Mouse (Mus musculus) stomach, embryonic 16.5 days (tissue): Measurements from ENCODE around the gene Espl1. TPM values are rescaled to one million over a fixed set of nuclear protein-coding genes. Genes with fewer than 3 reads are reported as not detected.
A peak's percentile ranks its signal among the peaks of the same experiment; 100 is the strongest.

ENCODE experiments used
- ATAC-seq: fragments of 200-750 bp; cut with Nextera tagmentation; 2 replicates; pipeline ENCODE4 v1.8.0; 2017; ENCODE audit warnings: moderate number of reproducible peaks, moderate TSS enrichment; ENCODE audit not compliant: insufficient read depth, low FRiP score
- H3K27ac ChIP-seq: fragments of 300-500 bp; sonication (generic); 2 replicates; pipeline ENCODE4 v1.5.1; 2014; ENCODE audit warnings: low read length
- H3K27me3 ChIP-seq: fragments of 300-500 bp; sonication (generic); 2 replicates; pipeline ENCODE4 v1.6.1; 2014; ENCODE audit warnings: low read length, control low read depth, mixed read lengths; ENCODE audit not compliant: control insufficient read depth, insufficient read depth
- H3K36me3 ChIP-seq: fragments of 300-500 bp; sonication (generic); 2 replicates; pipeline ENCODE4 v1.6.1; 2014; ENCODE audit warnings: low read length; ENCODE audit not compliant: control insufficient read depth, insufficient read depth
- H3K4me1 ChIP-seq: fragments of 300-500 bp; sonication (generic); 2 replicates; pipeline ENCODE4 v1.6.1; 2014; ENCODE audit warnings: low read length, control low read depth, mixed read lengths; ENCODE audit not compliant: control insufficient read depth, insufficient read depth
- H3K4me2 ChIP-seq: fragments of 300-500 bp; sonication (generic); 2 replicates; pipeline ENCODE4 v1.6.1; 2014; ENCODE audit warnings: low read depth, low read length, mixed read lengths
- H3K4me3 ChIP-seq: fragments of 300-500 bp; sonication (generic); replicated peaks from 2 replicates; pipeline ENCODE4 v1.5.1; 2014; ENCODE audit warnings: mild to moderate bottlenecking, low read length
- H3K9ac ChIP-seq: fragments of 300-500 bp; sonication (generic); 2 replicates; pipeline ENCODE4 v1.6.1; 2014; ENCODE audit warnings: low read length
- H3K9me3 ChIP-seq: fragments of 300-500 bp; sonication (generic); replicated peaks from 2 replicates; pipeline ENCODE4 v1.6.1; 2016; ENCODE audit warnings: low read length, control low read depth; ENCODE audit not compliant: control insufficient read depth
- WGBS: fragments of 180-500 bp; shearing (Covaris S2); extraction: QIAGEN DNeasy Blood & Tissue Kit; methylation state at CpG from one replicate; pipeline ENCODE4 v1.1.7; 2014; 5-methylcytosine and 5-hydroxymethylcytosine counted together
- polyA plus RNA-seq: library from polyadenylated mRNA; unstranded; fragments of >200 nt; fragmentation: Nextera tagmentation; extraction: Ambion mirVana; gene quantifications from 2 replicates; pipeline ENCODE4 v1.2.1, GENCODE M21; 2015

Espl1 gene
- polyA plus RNA-seq, 1 experiment from 2014 or later, result 17.9 TPM

DNA sequence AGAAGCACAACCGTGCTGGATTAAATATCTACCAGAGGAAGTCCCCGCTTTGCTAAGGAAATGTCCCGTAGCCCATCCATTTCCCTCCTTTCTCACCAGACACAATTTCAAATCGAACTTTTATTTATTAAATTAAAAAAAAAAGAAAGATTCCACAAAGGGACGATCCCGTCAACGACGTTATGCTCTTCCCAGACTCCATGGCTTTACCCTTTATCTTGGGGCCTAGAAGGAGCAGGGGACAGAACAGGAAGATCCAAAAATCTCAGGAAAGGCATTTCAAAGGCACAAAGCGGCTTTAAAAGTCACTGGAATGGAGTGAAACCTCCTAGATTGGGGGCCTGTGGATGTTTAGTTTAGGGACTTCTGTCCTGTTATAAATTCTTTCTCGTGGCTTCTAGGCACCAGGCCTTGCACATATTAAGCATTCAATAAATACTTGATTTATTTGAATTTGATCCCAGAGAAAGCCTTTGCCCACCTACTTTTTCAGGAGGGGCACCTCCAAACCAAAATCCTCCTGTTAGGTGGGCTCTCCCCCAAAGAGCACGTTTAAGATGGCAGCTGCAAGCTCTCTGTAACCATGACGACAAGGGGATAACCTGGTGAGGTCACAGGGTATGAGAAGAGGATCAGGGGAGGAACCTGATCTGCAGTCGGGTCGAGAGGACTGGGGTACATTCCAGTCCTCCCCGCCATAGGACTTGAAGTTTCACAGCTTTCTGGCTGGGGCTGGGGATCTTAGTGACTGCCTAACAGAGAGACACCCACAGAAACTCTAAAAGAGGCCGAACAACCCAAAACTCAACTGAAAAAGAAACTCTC lies 60.6 kb downstream of the Espl1 start:
- Histone ChIP-seq H3K4me1 (peaks cover 11% of the 10 kb centered on the region; the same call in 1 of the 2 replicates), H3K4me2 (peak overlapping the region; percentile 99; the same call in 1 of the 2 replicates), H3K27ac (peak overlapping the region; percentile 77; the same call in 1 of the 2 replicates), H3K4me3 (peak overlapping the region; percentile 63; the same call in 1 of the 2 replicates), H3K9ac (no peak overlapping the region), H3K36me3 (no peaks in the 10 kb centered on the region), H3K27me3 (peaks cover 15% of the 10 kb centered on the region), H3K9me3 (no peaks in the 10 kb centered on the region)
- ATAC-seq, result no peak
- WGBS, result 59% methylated on average over 16 of the region's 16 CpGs

DNA sequence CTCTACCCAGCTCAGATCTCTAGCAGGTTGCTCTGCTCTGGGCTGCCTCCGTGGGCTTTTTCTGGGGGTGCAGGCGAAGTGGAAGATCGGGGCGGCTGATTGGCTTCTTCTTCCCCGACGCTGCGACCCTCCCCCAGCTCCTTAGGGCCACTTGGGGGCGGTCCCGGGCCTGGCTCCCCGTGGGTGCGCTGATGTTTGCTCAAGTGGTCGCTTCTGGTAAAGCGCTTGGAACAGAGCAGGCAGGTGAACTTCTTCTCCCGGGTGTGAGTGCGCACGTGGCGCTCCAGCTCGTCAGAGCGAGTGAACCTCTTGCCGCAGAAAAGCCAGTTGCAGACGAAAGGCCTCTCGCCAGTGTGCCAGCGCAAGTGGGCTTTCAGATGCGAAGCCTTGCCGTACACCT lies 62.1 kb downstream of the Espl1 start:
- no peak overlapping the region for H3K27ac ChIP-seq
- peak overlapping the region; percentile 39 for H3K4me2 ChIP-seq
- no peaks in the 10 kb centered on the region for H3K36me3 ChIP-seq
- 7% methylated on average over 25 of the region's 25 CpGs for WGBS
- no peaks in the 10 kb centered on the region for H3K9me3 ChIP-seq
- H3K27me3 ChIP-seq, result peaks cover 15% of the 10 kb centered on the region
- no peak for ATAC-seq
- peak overlapping the region; percentile 7; the same call in 1 of the 2 replicates for H3K4me3 ChIP-seq
- H3K4me1 ChIP-seq, result peaks cover 22% of the 10 kb centered on the region
- peak overlapping the region; percentile 61 for H3K9ac ChIP-seq

DNA sequence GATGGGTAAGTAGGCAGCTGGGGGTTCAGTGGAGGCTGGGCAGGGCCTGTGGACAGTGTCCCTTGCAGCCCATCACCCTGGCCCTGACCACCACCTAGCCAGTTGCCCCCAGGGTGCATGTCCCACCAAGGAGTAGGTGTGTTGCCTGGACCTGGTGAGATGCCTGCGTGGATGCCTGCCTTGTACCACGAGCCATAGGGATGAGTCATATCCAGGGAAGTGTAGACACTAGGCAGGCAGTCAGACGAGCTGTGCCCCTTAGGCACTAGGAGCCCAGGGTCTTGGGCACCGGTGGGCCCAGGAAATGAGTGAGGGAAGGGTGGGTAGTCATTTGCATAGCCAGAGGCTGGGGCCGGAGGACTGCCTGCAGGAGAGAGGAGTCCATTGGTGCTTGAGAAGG lies 62.8 kb downstream of the Espl1 start:
- Histone ChIP-seq H3K4me2 (no peak overlapping the region), H3K27me3 (peaks cover 15% of the 10 kb centered on the region), H3K9ac (no peak overlapping the region), H3K27ac (no peak overlapping the region), H3K36me3 (no peaks in the 10 kb centered on the region), H3K9me3 (no peaks in the 10 kb centered on the region), H3K4me1 (peaks cover 22% of the 10 kb centered on the region), H3K4me3 (no peak overlapping the region)
- no peak for ATAC-seq
- WGBS, result 35% methylated on average over 5 of the region's 5 CpGs

DNA sequence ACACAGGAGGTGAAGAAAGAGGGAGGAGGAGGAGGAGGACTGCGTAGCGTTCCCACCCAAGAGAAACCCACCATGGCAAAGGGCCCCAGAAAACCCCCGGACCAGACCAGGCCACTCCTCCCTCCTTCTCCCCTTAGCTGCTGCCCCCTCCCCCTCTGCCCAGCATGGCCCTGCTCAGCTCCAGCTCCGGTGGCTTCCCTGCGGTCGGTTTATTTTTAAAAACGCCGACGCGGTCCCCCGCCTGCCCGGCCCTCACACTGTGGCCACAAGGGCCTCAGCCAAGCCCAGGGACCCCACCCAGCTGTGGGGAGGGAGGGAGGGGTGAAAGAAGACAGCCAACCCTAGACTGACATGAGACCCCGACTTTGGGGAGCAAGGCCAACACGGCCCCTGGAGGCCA lies 66.6 kb downstream of the Espl1 start:
- Histone ChIP-seq H3K9ac (peak overlapping the region; percentile 65), H3K27ac (peak overlapping the region; percentile 46; the same call in 1 of the 2 replicates), H3K27me3 (peaks cover 13% of the 10 kb centered on the region), H3K4me2 (peak overlapping the region; percentile 52), H3K4me3 (peak overlapping the region; percentile 29), H3K36me3 (no peaks in the 10 kb centered on the region), H3K4me1 (peaks cover 30% of the 10 kb centered on the region), H3K9me3 (no peaks in the 10 kb centered on the region)
- WGBS, result 9% methylated on average over 14 of the region's 14 CpGs
- ATAC-seq, result peak; percentile 66; the same call in 1 of the 2 replicates

DNA sequence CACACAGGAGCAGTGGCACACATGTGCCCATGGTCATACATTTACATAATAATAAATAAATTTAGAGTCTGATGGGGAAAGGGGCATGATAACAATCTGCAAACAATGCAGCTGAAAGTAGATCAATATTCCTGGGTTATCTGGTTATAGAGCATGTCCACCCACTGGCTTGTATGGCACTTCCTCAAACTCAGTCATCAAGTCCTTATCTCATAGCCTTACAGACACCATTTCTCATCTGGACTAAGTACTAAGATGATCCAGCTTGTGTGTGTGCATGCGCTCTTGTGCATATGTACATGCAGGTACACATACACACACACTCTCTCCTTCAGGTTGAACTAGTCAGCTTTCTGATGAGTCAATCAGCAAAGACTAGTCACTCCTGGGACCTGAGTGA lies 68.6 kb downstream of the Espl1 start:
- ATAC-seq, result no peak
- H3K4me2 ChIP-seq, result no peak overlapping the region
- 92% methylated on average over 1 of the region's 1 CpGs for WGBS

DNA sequence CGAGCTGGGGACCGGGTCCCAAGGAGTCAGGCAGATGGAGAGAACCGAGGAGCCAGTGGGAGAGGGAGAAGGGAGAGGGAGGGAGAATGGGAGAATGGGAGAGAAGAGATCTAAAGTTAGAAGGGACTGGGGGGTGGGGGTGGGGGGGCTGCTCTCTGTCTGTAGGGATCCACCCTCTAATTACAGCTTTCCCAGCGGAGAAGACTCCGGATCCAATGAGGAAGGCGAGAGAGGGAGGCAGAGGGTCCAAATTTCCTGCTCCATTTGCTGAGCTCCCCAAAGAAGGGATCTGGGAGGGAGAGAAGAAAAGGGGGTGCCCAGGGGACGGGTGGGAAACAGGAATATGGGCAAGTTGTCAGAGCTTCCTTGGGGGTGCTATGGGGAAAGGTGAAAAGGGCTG lies 70.2 kb downstream of the Espl1 start:
- H3K27ac ChIP-seq, result no peak overlapping the region
- peak overlapping the region; percentile 46 for H3K4me2 ChIP-seq
- H3K9ac ChIP-seq, result peak overlapping the region; percentile 43
- no peaks in the 10 kb centered on the region; the same call in none of the 2 replicates for H3K27me3 ChIP-seq
- H3K4me1 ChIP-seq, result peaks cover 32% of the 10 kb centered on the region
- WGBS, result 12% methylated on average over 7 of the region's 7 CpGs
- H3K4me3 ChIP-seq, result peak overlapping the region; percentile 33
- H3K9me3 ChIP-seq, result no peaks in the 10 kb centered on the region
- no peak for ATAC-seq
- H3K36me3 ChIP-seq, result no peaks in the 10 kb centered on the region

More for the DNA sequence above, 68.6 kb downstream of the Espl1 start:
- H3K27me3 ChIP-seq, result no peaks in the 10 kb centered on the region; the same call in 1 of the 2 replicates
- no peaks in the 10 kb centered on the region for H3K36me3 ChIP-seq
- H3K27ac ChIP-seq, result no peak overlapping the region
- H3K4me1 ChIP-seq, result peaks cover 21% of the 10 kb centered on the region
- no peak overlapping the region for H3K4me3 ChIP-seq
- H3K9me3 ChIP-seq, result no peaks in the 10 kb centered on the region
- no peak overlapping the region for H3K9ac ChIP-seq

DNA sequence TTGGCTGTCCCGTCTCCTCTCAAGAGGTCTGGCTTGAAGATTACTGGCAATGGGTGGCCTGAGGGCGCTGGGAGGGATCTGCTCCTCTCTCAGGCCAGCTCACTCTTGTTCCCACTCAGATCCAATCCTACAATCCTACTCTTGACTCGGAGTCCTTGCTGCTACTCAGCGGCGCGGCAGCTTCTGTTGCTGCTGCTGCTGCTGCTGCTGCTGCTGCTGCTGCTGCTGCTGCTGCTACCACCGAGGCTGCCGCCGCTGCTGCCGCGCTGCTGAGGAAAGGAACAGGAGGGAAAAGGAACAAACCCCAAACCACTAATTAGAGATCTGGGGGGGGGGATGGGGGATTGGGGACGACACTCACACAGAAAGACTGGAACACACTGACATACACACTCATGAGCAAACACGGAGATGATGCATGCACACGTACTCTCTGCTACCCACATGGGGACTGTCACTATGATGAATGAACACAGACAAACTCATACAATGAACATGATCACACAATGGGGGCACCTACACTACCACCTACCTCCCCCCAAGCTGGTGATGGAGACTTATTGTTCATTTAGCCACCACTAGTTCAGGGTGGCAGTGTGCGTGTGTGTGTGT lies 70.8 kb downstream of the Espl1 start, which contains the start of gene Sp7:
Gene Sp7, minus strand, starts transcription at position 450 of the 612 bp plus-strand sequence.
- no peak for ATAC-seq
- peak within 1 kb of the TSS; percentile 43 for H3K9ac ChIP-seq
- H3K9me3 ChIP-seq, result no peaks in the 10 kb centered on the region
- H3K27ac ChIP-seq, result no peak within 1 kb of the TSS
- H3K27me3 ChIP-seq, result no peaks in the 10 kb centered on the region; the same call in none of the 2 replicates
- no peaks in the 10 kb centered on the region for H3K36me3 ChIP-seq
- WGBS, result 5% methylated on average over 15 of the region's 15 CpGs
- peak within 1 kb of the TSS; percentile 46 for H3K4me2 ChIP-seq
- peak within 1 kb of the TSS; percentile 33 for H3K4me3 ChIP-seq
- peaks cover 32% of the 10 kb centered on the region for H3K4me1 ChIP-seq

DNA sequence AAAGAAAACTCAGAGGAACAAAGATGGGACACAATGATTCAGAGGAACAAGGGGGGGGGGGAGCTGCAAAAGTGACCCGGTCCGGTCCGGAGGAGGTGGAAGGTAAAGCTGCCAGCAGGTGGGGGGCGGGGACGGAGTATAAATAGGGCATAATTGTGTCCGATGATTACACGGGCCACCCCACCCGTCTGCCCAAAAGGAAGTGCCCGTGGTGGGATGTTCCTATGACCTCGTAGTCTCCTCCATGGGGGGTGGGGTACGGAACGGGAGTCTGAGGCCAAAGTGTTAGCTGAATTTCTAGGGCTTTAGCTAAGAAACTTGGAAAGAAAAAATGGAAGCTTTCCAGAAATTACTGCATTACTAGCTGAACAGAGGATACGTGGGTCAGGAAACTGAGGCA lies 73.9 kb downstream of the Espl1 start:
- Histone ChIP-seq H3K27me3 (no peaks in the 10 kb centered on the region; the same call in none of the 2 replicates), H3K9ac (no peak overlapping the region), H3K4me2 (peak overlapping the region; percentile 48), H3K27ac (no peak overlapping the region), H3K4me3 (no peak overlapping the region), H3K9me3 (no peaks in the 10 kb centered on the region), H3K36me3 (no peaks in the 10 kb centered on the region), H3K4me1 (peaks cover 22% of the 10 kb centered on the region)
- WGBS, result 17% methylated on average over 13 of the region's 13 CpGs
- ATAC-seq, result no peak

DNA sequence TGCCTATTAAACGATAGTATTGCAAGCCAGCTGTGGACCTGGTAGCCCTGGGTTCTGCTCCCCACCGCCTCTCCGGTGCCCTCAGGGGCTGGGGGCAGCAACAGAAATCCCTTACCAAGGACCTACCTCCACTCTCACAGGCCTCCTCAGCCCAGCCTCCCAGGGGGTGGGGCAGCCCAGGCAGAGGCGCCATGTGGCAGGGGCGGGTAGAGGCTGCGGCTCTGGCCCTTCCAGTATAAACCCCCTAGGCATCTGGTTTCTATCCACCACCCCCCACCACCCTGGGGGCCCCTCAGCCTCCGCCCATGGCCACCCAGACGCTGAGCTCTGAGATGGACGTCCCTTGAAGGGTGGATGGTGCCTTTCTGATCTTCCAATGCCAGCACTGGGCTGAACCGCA lies 74.7 kb downstream of the Espl1 start:
- WGBS, result 6% methylated on average over 10 of the region's 10 CpGs

More for the DNA sequence above, 74.7 kb downstream of the Espl1 start:
- Histone ChIP-seq H3K27me3 (no peaks in the 10 kb centered on the region; the same call in none of the 2 replicates), H3K4me1 (peaks cover 21% of the 10 kb centered on the region), H3K27ac (peak overlapping the region; percentile 38), H3K9me3 (no peaks in the 10 kb centered on the region), H3K36me3 (no peaks in the 10 kb centered on the region), H3K4me2 (peak overlapping the region; percentile 48), H3K9ac (peak overlapping the region; percentile 57), H3K4me3 (peak overlapping the region; percentile 13)
- peak; percentile 78 for ATAC-seq
